Mouse (Mus musculus) gastrocnemius, postnatal 36 days (tissue): ENCODE measurements at regions not wholly inside any gene's neighbourhood (a gene's known extent, or its start where the extent isn't known, plus 50 kb on each side); places are given as distances from the start of the nearest gene placed in this dataset.

Experiments used
- DNase-seq, 2 experiments: peaks; one replicate each; pipeline ENCODE4 v3.0.0; 2022
- intact Hi-C: fragments of 180-260 bp; cut with DNase I; formaldehyde crosslinking; loops from one replicate; pipeline ENCODE4 v1.15.1; 2025

- DNase-seq: no peak
Observed at GRCm38 (mm10) chr5:106205724-106206123, 252.2 kb downstream of the Barhl2 start.

DNA sequence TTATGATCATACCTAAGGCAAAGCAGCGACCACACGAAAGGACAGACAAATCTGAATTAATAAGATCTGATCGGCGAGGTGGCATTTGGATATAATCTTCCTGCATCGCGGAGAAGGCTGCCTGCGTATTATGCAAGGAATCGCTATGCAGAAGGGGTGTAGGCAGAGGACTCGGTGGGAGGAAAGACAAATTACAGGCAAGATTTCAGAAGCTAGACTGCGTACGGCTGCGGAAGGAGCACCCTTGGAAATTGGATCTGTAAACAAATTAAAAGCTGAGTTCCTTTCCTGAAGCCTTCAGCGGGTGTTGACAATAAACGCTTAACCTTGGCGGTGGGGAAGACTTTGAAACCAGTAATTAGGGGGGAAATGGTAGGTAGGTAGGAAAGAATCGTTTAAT lies 257.3 kb downstream of the Barhl2 start:
- intact Hi-C loops: no loop called here

More at GRCm38 (mm10) chr5:106205724-106206123, 252.2 kb downstream of the Barhl2 start:
- intact Hi-C loops: no loop called here

DNA sequence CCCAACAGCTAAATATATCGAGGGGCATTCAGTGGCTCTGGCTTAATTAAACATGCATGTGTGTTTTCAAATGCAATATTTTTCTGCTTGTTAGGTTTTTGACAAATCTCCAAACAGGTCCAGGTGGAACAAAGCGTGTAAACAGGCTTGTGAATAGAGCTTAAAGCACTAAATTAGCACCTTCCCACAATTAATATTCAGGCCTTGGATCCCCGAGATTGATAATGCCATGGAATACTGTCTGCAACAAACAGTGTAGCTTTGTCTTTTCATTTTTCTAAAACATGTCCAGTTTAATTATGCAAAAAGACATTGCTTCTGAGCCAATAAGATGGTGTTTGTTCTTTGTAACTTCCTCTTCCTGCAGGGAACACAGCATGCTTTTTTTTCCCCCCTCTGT lies 258.9 kb downstream of the Barhl2 start:
- intact Hi-C loops: no loop called here
- no peak for DNase-seq

More for the DNA sequence above, 257.3 kb downstream of the Barhl2 start:
- no peak for DNase-seq

DNA sequence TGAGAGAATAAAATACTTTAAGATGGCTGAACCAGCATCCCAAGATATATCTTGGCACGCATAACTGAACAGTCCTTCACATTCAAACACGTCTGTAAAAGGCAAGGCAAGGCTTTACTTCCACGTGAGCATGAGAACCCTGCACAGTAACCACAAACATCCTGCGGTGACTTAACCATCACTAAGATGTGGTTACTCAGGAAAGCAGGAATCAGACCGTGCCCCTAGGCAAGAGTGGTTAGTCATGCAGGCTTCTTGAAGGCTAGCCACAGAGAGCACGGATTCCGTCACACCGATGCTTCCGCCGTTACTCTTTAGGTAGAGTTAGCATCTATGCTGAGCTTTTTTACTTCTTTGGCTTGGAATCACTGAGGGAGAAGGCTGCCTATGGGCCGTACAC lies 266.8 kb downstream of the Barhl2 start:
- no peak for DNase-seq
- intact Hi-C loops: no loop called here

DNA sequence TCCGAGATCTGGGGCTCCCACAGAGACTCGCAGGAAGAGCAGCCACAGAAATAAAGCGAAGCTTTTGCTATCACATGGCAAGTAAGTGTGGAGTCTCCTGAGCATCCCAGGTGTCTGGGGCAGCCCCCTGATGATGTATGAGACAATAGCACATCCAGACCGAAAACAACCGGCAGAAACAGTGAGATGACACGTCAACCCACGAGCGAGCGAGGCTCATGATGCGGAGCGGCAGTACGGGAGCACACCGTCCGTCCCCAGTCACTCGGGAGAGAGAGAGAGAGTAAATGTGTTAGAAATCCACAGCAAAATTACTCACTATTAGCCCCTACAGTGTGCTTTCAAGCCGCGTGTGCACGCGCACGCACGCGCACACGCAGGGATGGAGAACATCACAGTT lies 276.2 kb downstream of the Barhl2 start:
- no peak for DNase-seq
- intact Hi-C loops: no loop called here

DNA sequence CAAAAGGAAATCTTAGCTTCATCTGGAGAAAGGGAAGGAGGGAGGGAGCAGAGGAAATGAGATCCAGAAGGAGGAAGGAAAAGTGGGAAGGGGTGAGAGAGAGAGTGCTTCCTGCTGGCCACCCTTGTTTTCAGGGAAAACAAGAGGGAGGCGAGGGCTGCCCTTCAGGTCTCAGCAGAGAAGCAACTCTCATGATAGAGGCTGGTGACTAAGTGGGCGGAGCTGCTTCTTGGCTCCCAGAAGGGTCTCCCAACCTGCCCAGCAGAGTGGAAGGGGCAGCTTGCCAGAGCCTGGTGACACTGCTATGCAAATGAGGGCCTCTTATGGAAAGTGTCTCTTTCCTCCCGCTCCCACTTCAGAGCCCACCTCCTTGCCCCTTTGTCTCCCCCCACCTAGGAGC lies 285.8 kb downstream of the Barhl2 start:
- intact Hi-C loops: no loop called here
- no peak for DNase-seq

DNA sequence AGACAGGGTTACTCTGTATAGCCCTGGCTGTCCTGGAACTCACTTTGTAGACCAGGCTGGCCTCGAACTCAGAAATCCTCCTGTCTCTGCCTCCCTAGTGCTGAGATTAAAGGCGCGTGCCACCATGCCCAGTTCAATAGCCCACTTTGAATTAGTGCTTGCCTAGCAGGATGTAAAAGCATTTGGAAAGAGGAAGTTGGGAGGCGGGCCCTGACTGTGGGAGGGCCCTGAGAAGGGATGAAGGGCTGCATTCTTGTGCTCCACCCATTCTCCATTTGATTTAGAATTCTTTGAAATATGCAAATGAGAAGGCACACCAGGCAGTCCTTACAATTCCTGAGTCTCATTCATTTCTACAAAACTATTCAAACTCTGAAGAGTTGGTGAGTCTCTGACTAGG lies 287.6 kb downstream of the Barhl2 start:
- DNase-seq: no peak
- intact Hi-C loops: no loop called here

DNA sequence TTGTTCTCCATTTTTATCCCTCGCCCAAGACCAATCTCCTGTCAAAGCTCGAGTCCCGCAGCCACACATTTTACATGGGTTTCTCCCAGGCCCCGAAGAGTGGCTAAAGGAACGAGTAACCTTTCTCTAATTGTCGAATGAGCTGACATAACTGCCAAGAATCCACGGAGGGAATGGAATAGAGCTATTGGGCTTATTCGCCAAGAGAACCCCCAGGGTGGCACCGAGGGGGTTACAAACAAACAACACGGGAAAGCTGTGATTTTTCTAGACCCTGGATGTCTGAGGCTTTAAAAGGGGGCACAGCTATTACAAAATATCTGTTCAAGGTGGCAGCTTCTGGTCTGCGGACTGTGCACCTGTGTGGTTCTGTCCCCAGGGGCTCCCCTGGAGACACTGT lies 290.4 kb downstream of the Barhl2 start:
- DNase-seq: no peak
- intact Hi-C loops: no loop called here

GRCm38 (mm10) chr5:106166266-106166665 lies 289.9 kb downstream of the Zfp326 start:
- intact Hi-C loops: no loop called here
- no peak for DNase-seq

DNA sequence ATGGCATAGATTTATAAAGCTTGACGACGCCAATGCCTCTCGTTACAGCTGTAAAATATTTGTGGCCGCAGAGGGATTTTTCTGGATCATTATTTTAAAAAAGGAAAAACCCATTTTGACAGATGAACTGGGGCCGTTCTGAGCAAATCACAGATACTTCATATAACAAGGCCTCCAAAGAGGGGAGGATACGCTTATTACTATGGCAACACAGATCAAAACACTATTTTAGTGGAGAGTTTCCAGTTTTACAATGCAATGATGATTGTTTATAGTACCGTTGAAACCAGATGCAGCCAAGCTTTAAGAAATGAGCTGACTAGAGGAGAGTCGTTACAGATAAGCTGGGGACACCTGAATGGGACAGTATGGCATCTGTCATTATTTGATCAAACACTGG lies 287.8 kb downstream of the Zfp326 start:
- intact Hi-C loops: no loop called here
- no peak for DNase-seq

DNA sequence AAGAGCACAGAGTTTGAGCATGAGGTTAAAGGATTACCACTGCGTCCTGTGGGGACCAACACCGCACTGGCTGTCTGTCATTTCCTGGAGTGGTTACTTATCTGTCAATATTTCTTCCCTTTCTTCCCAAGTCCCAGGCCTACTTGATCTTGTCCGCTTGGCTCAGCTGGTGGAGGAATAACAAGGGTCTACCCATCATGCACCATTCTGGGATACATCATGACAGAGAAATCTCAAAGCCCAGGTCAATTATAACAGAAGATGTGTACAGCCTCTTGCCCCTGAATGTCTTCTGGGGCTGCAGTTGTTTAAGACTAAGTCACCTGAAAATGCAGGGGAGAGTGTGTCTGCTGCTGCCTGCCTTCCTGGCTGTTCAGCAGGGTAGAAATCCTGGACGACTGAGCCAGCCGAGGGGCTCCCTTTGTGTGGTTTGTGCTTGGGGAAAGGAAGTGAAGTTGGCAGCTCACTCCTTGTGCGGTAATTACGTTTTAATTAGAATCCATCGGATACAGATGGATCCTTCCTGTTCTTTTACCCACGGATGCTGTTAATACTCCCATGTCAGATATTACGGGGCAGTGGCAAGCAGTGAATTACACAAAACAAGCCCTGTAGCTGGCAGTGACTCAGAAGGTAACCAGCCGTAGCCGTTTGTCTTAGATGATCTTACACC lies 286.8 kb downstream of the Zfp326 start:
- no peak for DNase-seq
- intact Hi-C loops: no loop called here

GRCm38 (mm10) chr5:106139109-106139508 lies 262.7 kb downstream of the Zfp326 start:
- no peak for DNase-seq
- intact Hi-C loops: no loop called here

DNA sequence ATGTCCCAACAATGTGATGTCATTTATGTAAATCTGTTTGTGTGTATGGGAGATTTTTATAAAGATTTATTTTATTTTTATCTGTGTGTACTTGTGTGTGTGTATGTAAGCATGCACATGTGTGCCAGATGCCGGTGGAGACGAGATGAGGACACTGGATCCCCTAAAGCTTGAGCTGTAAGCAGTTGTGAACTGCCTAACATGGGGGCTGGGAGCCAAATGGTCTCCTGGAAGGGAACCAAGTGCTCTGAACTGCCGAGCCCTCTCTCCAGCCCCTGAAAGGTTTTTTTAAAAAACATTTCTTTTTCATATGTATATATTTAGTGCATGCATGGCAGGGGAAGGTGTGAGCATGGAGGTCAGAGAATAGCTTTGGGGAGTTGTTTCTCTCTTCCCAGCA lies 246.6 kb downstream of the Zfp326 start:
- intact Hi-C loops: no loop called here
- DNase-seq: no peak

- intact Hi-C loops: no loop called here
Observed at GRCm38 (mm10) chr5:106119584-106119983, 243.2 kb downstream of the Zfp326 start.

GRCm38 (mm10) chr5:106113186-106113585 lies 236.8 kb downstream of the Zfp326 start:
- intact Hi-C loops: no loop called here
- no peak for DNase-seq

More at GRCm38 (mm10) chr5:106119584-106119983, 243.2 kb downstream of the Zfp326 start:
- no peak for DNase-seq

DNA sequence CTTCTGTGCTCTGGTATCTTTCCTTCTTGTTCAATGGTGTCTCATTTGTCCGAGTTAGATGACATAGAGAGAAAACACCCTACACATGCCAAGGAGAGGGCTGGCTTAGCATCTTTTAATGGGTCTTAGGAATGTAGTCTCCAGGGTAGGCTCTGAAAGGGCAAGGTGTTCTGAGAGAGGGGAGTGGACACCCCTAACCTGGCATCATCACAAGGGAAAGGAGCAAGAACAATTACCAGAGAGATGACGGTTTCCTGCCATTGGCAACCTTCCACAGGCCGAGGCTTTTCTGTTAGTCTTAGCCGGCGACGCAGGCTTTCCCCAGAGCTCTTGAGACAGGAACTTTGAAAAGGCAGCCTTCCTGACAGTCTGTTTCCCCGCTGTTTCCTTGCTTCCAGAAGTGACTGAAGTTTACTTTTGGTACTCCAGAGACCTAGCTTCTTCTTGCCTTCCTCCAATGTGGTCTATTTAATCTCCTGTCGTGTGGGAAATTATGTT lies 232.2 kb downstream of the Zfp326 start:
- intact Hi-C loops: no loop called here
- no peak for DNase-seq

GRCm38 (mm10) chr5:106102255-106102654 lies 225.9 kb downstream of the Zfp326 start:
- DNase-seq: no peak
- intact Hi-C loops: no loop called here

DNA sequence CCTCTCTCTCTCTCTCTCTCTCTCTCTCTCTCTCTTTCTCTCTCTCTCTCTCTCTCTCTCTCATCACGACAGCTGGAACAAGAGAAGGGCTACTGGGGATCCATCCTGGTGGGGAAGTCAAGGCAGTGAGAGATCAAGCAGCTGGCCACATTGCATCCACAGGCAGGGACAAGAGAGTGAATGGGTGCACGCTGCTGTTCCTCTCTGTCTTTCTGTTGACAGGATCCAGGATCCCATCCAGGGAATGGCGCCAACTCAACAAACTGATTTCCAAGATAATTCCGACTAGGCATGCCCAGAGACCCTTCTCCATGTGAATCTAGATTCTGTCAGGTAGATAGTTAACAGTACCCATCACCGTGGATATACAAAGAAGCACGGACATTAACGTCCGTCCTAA lies 222.5 kb downstream of the Zfp326 start:
- intact Hi-C loops: no loop called here
- no peak for DNase-seq

DNA sequence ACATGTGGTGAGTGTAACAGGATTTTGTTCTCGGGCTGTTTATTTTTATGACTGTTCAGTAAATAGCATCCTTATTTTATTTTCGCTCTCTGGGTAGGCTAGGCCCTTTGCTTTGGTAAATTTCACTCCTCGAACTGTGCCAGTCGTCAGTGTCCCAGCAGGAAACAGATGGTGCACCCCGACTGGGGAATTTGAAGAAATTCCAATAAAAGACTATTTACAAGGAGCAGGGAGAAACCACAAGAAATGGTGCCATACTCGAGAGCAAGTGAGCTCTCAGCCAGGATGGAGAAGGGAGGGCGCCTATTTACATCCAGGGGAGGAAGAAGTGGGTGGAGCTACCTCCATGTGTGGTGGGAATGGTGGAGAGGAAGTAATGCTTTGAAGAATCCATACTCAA lies 213.0 kb downstream of the Zfp326 start:
- no peak for DNase-seq

DNA sequence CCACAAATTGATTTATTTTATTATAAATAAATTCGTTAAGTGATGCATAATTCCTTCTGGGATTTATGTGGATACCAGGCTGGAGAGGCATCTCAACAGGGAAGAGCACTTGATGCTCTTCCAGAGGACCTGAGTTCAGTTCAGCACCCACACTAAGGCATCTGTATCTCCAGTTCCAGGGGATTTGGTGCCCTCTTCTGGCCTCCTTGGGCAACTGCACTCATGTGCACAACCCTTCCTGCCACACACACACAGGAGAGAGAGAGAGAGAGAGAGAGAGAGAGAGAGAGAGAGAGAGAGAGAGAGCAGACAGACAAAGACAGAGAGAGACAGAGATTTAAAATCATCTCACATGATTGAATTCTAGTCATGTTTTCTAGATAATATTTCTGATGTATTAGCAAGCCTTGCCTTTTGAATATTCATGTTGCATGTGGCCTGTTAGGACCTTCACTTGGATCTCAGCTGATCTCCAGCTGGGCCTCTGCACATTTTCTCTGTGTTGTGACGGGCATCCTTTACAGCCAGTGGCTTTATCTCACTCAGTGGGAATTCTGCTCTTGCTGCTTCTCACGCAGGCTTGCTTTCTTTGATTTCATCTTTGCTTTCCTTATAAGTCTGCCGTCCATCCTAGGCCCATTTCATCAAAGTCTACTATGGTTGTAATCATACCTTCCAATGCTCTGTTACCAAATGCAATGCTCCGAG lies 212.3 kb downstream of the Zfp326 start:
- intact Hi-C loops: no loop called here
- DNase-seq: no peak

More for the DNA sequence above, 213.0 kb downstream of the Zfp326 start:
- intact Hi-C loops: no loop called here

DNA sequence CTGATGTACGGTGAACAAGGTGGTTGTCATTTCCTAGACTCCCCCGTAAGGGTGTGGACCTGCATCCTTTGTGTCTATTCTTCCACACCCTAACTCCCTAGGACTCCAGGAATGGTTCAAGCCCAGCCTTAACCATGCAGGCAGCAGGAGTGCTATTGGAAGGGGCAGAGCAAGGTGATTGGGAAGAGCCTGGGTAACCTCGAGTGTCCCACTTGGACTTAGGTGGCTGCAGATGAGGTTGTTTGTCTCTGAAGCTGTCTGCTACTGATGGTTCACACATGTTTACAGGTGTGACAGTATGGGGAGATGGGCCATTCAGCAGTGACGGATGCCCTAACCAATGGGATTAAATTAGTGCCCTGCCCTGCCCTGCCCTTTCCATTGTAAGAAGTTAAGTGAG lies 207.4 kb downstream of the Zfp326 start:
- DNase-seq: no peak
- intact Hi-C loops: no loop called here

GRCm38 (mm10) chr5:106082891-106083290 lies 206.5 kb downstream of the Zfp326 start:
- intact Hi-C loops: no loop called here
- no peak for DNase-seq
